Mouse (Mus musculus): Measurements from ENCODE around the gene 1700020L24Rik.

1700020L24Rik gene

GRCm38 (mm10) chr11:83437377-83437776 lies at the start of gene 1700020L24Rik:
TSS of gene 1700020L24Rik (plus strand) at chr11:83437677.
- DNase-seq (ENCODE audit: extremely low read depth, insufficient read length, low spot score), result no peak

- DNase-seq (ENCODE audit: extremely low read depth, insufficient read length, low spot score), result no peak
Measured at GRCm38 (mm10) chr11:83393062-83393461, 44.4 kb upstream of the 1700020L24Rik start.

GRCm38 (mm10) chr11:83394802-83395439 lies 42.6 kb upstream of the 1700020L24Rik start:
- no peak for DNase-seq (ENCODE audit: extremely low read depth, insufficient read length, low spot score)

GRCm38 (mm10) chr11:83397626-83398025 lies 39.9 kb upstream of the 1700020L24Rik start:
- DNase-seq (ENCODE audit: extremely low read depth, insufficient read length, low spot score), result no peak

- DNase-seq (ENCODE audit: extremely low read depth, insufficient read length, low spot score), result no peak
Measured at GRCm38 (mm10) chr11:83398724-83399123, 38.8 kb upstream of the 1700020L24Rik start.

DNA sequence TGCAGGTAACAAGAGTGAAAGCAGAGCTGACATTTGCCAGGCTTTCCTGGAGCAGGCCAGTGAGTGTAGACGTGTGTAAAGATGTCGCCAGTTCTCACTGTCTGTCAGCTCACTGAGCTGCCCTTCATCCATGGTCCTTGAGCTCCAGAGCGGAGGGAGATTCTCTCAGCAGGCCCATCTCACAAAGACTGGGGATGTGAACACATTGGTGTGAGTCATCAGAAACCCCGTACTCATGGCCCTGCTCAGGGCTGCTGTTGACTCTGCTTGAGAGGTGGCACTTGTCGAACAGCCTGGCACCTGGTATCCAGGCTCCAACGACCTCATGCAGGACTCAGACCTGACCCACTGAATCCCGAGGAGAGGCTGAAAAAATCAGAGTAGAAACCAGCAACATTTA lies 33.7 kb upstream of the 1700020L24Rik start:
- no peak for DNase-seq (ENCODE audit: extremely low read depth, insufficient read length, low spot score)

DNA sequence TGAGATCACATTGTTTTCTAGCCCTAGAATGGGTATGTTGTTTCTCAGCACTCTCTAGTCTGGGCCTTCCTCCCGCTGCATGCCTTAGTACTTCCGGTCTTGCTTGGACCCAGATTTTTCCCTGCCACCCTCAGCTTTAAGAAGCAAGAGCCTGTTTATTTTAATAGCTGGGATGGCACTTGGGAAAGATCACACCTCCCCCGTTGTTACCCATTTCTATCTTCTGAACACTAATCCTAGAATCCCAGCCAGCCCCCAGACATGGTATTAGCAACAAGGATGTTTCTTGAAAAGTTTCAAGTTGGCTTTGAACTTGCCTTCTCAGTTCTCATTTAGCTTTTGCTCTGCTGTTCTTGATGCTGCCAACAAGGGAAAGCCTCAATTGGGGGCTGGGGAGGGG lies 31.1 kb upstream of the 1700020L24Rik start:
- DNase-seq (ENCODE audit: extremely low read depth, insufficient read length, low spot score), result no peak

DNA sequence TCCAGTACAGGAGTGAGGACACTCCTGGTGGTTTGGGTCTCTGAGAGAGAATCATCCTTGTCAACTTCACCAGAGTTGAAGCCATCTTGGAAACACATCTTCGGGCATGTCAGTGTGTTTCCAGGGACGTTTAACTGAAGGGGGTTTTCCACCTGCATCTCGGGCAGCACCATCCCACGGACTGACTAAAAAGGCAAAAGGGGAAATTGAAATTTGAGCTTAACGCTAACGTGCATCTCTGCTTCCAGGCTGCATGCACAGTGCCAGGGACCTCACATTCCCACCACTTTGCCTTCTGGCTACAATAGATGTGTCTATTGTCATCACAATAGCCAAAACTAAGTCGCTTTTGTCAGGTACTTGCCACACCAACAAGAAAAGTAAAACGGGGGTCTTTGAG lies 29.2 kb upstream of the 1700020L24Rik start:
- DNase-seq (ENCODE audit: extremely low read depth, insufficient read length, low spot score), result no peak

DNA sequence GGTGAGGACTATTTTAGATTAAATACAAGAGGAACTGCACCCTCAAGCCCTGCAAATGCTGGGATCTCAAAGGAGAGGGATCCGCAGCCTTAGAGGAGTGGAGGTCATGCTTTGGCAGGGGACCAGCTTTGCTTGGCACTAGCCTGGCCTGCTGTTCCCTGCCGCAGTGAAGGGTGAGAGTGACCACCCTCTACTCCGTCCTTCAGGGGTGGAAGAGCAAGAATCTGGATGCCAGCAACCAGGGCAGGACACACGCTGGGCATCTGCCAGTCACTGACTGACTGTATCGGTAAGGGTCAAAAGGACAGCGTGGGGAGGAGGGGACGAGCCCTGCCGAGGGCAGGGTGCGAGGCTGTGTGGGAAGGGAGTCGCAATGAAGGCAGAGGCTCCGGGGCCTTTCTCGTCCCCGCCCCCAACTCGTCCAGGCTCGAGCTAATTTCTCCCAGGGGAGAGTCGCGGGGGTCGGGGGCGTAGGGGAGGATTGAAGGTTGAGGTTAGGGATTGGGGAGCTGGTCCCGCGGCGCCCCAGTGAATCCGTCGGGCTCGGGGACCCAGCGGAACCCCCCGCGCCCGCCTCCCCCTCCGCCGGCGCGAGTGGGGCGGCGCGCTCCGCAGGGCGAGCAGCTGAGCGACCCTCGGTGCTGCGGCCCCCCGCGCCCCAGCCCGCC lies 28.3 kb upstream of the 1700020L24Rik start, which contains the start of gene Rasl10b:
TSS of gene Rasl10b (plus strand) at position 51 of the 668 bp plus-strand sequence.
- no peak for DNase-seq (ENCODE audit: extremely low read depth, insufficient read length, low spot score)

DNA sequence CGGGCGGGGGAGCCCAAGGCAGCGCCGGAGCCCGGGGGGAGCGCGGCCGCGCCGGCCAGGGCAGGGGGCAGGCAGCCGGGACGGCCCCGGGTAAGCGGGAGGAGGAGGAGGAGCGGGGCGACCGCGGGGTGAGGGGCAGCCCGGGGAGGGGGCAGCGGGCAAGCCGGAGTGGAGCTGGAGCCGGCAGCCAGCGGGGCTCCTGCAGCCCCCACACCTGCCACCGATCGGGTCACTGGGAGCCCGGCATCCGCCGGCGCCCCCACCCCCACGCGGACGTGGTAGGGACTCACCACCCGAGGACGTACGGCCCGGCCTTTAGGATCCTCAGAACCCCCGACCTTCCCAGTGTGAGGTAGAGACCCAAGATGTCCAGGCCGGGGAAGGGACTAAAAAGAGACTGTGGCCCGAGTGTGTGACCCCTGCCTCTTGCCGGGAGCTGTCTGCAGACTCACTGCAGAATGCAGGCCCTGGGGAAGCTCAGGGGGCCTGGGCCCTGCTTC lies 27.6 kb upstream of the 1700020L24Rik start:
- no peak for DNase-seq (ENCODE audit: extremely low read depth, insufficient read length, low spot score)

DNA sequence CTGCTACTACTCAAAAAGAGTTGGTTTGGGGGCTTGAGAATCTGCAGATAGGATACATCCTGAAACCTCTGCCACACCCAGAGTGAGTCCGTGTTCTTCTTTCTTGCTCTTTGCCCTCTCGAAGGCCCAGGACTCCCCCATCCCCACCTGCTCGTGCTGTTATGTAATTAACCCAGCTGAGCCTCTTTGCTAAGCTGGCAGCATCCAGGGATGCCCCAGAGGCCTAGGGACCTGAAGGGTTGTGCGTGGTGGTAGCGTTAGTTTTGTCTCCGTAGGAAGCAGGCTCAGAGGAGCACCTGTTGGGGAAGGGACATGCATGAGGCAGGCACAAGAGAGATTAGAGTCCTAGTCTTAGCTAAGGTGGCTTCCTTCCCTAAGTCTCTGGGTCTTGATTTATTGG lies 27.0 kb upstream of the 1700020L24Rik start:
- DNase-seq (ENCODE audit: extremely low read depth, insufficient read length, low spot score), result no peak

DNA sequence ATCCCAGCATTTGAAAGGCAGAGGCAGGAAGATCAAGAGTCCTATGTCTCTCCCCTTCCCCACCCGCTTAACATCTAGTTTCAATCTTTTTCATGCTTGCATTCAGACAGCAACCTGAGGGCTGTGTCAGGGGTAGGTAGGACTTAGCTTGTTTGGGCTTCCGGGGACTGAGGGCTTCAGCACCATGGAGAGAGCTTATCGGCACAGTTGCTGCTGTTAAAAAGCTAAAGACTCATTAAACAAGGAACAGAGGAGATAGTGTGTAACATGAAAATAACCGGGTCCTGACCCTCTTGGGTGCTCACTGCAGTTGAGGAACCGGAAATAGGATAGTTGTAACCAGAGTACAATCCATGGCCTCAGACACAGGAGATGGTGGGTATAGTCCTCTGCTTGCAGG lies 20.4 kb upstream of the 1700020L24Rik start:
- DNase-seq (ENCODE audit: extremely low read depth, insufficient read length, low spot score), result no peak

DNA sequence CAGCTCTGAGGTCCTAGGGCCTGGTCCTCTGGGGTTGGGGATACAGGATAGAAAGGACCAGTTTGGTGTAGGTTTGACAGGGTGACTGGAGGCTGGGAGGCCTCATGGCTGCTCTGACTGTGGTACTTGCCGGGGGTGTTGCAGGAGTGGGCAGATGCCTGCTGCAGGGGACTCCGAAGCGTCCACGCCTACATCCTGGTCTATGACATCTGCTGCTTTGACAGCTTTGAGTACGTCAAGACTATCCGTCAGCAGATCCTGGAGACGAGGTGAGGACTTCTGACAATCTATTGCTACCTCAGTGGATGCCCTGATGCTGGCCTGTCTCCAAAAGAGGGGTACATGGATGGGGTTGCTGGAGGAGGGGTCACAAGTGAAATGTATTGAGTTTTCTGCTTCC lies 19.8 kb upstream of the 1700020L24Rik start:
- no peak for DNase-seq (ENCODE audit: extremely low read depth, insufficient read length, low spot score)

DNA sequence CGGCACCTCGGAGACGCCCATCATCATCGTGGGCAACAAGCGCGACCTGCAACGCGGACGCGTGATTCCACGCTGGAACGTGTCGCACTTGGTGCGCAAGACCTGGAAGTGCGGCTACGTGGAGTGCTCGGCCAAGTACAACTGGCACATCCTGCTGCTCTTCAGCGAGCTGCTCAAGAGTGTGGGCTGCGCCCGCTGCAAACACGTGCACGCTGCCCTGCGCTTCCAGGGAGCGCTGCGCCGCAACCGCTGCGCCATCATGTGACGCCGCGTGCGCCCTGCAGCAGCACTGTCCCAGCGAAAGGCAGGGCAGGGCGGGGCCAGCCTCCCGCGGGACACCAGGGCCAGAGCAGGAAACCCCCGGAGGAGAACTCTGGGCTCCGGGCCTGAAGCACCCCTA lies 18.9 kb upstream of the 1700020L24Rik start:
- DNase-seq (ENCODE audit: extremely low read depth, insufficient read length, low spot score), result no peak

- DNase-seq (ENCODE audit: extremely low read depth, insufficient read length, low spot score), result no peak
Measured at GRCm38 (mm10) chr11:83420338-83420737, 17.1 kb upstream of the 1700020L24Rik start.

GRCm38 (mm10) chr11:83421305-83421704 lies 16.2 kb upstream of the 1700020L24Rik start:
- DNase-seq (ENCODE audit: extremely low read depth, insufficient read length, low spot score), result no peak

GRCm38 (mm10) chr11:83424681-83425080 lies 12.8 kb upstream of the 1700020L24Rik start:
- no peak for DNase-seq (ENCODE audit: extremely low read depth, insufficient read length, low spot score)

DNA sequence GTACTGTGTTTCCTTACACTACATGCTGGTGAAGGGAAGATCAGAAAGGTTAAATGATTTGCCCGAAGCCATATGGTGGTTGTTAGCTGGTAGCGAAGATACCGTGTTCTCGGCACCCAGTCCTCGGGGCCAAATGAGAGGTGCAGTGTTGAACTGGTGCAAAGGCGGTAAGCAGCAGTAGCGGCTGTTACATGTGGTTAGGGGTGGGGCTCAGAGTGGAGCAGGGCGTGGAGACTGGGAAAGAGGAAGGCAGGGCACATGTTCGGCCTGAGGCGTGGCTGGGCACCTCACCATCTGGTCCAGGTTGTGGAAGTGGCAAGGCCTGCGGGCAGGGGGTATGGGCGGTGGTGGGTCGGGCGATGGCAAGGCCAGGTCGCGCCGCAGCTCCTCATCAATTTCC lies 10.5 kb upstream of the 1700020L24Rik start:
- DNase-seq (ENCODE audit: extremely low read depth, insufficient read length, low spot score), result no peak

GRCm38 (mm10) chr11:83429355-83429754 lies 8.1 kb upstream of the 1700020L24Rik start, which contains the start of gene Gas2l2:
TSS of gene Gas2l2 (minus strand) at chr11:83429455.
- no peak for DNase-seq (ENCODE audit: extremely low read depth, insufficient read length, low spot score)

- no peak for DNase-seq (ENCODE audit: extremely low read depth, insufficient read length, low spot score)
Measured at GRCm38 (mm10) chr11:83432533-83432932, 4.9 kb upstream of the 1700020L24Rik start.

DNA sequence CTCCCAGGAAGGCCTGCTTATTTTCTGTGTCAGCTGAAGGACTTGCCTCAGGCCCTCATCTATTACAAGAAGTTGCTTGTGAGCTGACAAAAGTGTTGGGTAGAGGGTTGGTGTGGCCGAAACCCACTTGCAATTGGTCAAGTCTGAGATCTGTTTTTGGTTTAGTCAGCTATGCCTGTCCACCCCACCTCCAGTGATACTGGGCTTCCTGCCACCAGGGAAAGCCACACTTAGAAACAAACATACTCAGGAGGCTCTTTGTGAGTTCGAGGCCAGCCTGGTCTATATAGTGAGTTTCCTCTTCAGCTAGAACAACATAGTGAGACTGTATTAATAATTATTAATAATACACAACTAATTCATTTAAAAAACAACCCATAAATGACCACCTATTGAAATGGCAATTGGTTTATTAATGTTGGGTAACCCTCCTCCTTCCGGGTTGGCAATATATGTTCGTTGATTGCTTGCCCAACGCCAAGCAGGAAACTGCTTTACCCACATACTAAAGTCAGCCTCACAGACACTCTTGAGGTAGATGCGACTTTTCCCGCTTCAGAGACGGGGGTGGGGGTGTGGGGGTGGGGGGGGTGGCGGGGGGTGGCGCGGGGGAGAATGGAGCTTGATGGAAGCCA lies 2.1 kb downstream of the 1700020L24Rik start:
- DNase-seq (ENCODE audit: extremely low read depth, insufficient read length, low spot score), result no peak

Data from 3134 (cell line).